Mouse (Mus musculus): ENCODE results near the gene Erf.

DNA sequence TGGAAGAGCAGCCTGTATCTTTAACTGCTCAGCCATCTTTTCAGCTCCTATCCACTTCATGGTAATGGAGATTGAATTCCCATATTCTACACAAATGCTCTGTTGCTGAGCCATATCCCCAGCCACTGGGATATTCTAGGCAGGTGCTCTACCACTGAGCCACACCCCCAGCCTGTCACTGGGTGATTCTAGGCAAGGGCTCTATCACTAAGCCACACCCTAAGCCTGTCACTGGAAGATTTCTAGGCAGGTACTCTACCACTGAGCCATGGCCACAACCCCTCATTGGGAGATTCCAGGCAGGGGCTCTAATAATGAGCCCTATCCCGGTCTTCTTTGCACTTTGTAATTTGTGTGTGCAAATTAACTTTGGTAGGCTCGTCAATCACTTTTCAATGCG is 55.4 kb downstream of the Erf start:
- no peak for TF ChIP-seq CTCF (IDR thresholded peaks at IDR 0.05; ENCODE audit: insufficient read depth, low read length)
- no peak for TF ChIP-seq POLR2A (IDR thresholded peaks at IDR 0.05; ENCODE audit: borderline replicate concordance, extremely low read depth, low read depth, low read length)

Data from lung, adult 2 months (tissue).